Mouse (Mus musculus) bone marrow macrophage, adult 2 months (primary cell): ENCODE measurements around the gene Mettl7a3.

Experiments
- CTCF ChIP-seq: IDR thresholded peaks from 2 replicates; pipeline ENCODE4 v1.5.1; 2012; ENCODE audit warnings: low read depth, mild to moderate bottlenecking, low read length, moderate library complexity
- POLR2A ChIP-seq: IDR thresholded peaks from 2 replicates; pipeline ENCODE4 v1.6.1; 2012; ENCODE audit warnings: mild to moderate bottlenecking, low read depth, low read length, borderline replicate concordance

- TF ChIP-seq CTCF (no peak), POLR2A (no peak)
Observed at GRCm38 (mm10) chr15:100325235-100325634, 9.5 kb upstream of the Mettl7a3 start.
